Mouse (Mus musculus): ENCODE results near the gene Mettl7a1. TPM values are rescaled to one million over a fixed set of nuclear protein-coding genes. Genes with fewer than 3 reads are reported as not detected.
"Not testable (repeated sequence)": the region's sequence is repeated elsewhere in the genome, so short reads cannot be mapped to it uniquely, and the experiment has no call there.

The Mettl7a1 gene
- polyA plus RNA-seq (2015; fragmentation: Nextera tagmentation; extraction: Ambion mirVana): 14.6 and 19.2 TPM in 2 replicates

DNA sequence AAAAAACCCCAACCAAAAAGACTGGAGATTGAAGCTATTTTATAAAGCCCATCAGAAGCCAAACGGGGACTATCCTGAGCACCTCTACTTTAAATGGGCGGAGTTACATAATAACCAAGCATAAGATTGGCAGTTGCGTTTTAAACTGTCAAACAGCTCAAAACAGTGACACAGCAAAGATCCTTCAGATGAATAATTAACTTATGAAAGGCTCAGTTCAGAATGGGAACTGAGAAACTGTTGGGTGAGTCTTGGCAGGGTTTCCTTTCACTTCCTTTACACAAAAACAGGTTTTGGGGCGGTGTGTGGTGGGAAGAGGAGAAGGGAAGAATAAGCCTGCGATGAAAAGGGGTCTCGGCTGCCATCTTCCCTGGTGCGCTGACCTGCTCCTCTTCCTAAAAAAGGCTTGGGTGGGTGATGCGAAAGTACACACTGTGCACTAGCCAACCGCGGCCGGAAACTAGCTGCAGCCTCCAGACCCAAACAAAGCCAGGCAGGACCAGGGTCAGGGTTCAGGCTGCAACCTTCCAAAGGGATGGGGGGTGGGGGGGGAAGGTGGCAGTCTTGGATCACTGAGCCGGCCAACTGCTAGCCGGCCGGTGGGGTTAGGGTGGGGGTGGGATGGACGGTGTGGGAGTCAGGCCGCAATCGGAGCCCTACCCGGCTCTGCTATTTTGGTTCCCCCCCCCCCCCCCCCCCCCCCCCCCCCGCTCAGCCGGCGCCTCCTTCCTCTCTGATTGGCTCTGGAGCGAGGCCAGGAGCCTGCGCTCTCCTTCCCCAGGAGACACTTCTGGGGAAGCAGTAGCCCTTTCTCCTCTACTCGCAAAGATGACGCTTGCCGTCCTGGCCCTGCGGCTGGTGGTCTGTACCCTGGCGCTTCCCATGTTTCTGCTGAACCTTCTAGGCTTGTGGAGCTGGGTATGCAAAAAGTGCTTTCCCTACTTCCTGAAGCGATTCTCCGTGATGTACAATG lies at the start of gene Mettl7a1:
TSS of gene Mettl7a1 (plus strand) at position 122 of the 973 bp plus-strand sequence.
- peak; percentile 77 for ATAC-seq (ENCODE audit: low read depth)
- 1% methylated on average over 25 of the region's 30 CpGs for WGBS
- H3K4me1 ChIP-seq (replicated peaks; ENCODE audit: control insufficient read depth, insufficient read depth, low read length): no peaks in the 10 kb centered on the region; the same call in 1 of the 2 replicates
- H3K4me3 ChIP-seq (ENCODE audit: low read length): peak within 1 kb of the TSS; percentile 62
- peak within 1 kb of the TSS; percentile 84 for H3K4me2 ChIP-seq (ENCODE audit: low read depth, low read length)
- peak within 1 kb of the TSS; percentile 98 for H3K27ac ChIP-seq (ENCODE audit: low read length)
- no peaks in the 10 kb centered on the region for H3K36me3 ChIP-seq (ENCODE audit: control insufficient read depth, insufficient read depth, low read length)
- peak within 1 kb of the TSS; percentile 70 for H3K9ac ChIP-seq (ENCODE audit: low read length)
- no peaks in the 10 kb centered on the region for H3K27me3 ChIP-seq (ENCODE audit: control insufficient read depth, insufficient read depth, low read depth, low read length)
- no peaks in the 10 kb centered on the region for H3K9me3 ChIP-seq (ENCODE audit: control insufficient read depth, low read length)

- ATAC-seq (ENCODE audit: low read depth): no peak
- Histone ChIP-seq H3K27ac (ENCODE audit: low read length) (no peak overlapping the region), H3K9ac (ENCODE audit: low read length) (no peak overlapping the region), H3K4me3 (ENCODE audit: low read length) (no peak overlapping the region), H3K9me3 (ENCODE audit: control insufficient read depth, low read length) (no peaks in the 10 kb centered on the region), H3K4me2 (ENCODE audit: low read depth, low read length) (no peak overlapping the region), H3K4me1 (replicated peaks; ENCODE audit: control insufficient read depth, insufficient read depth, low read length) (no peaks in the 10 kb centered on the region), H3K36me3 (ENCODE audit: control insufficient read depth, insufficient read depth, low read length) (peaks cover 59% of the 10 kb centered on the region), H3K27me3 (ENCODE audit: control insufficient read depth, insufficient read depth, low read depth, low read length) (no peaks in the 10 kb centered on the region)
- WGBS: 86% methylated on average over 6 of the region's 6 CpGs
Measured at GRCm38 (mm10) chr15:100256386-100256785, 47.6 kb upstream of the Mettl7a1 start.

DNA sequence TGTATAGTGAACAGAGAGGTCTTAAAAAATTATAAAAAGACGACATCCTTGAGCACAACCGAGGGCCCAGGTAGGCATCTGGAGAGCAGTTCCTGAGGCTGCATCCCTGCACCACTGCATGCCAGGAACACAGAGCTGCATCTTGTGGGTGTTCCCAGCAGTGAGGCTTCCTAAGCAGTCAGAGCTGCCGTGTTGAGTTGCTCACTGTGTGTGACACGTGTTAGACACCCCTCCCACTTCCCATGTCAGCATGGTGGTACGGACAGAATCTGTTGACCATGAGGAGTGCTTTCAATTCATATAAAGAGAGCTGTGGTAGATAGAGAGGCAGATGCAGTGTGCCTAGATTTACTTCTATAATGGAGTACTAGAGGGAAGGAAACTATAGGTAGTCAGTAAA lies 46.6 kb upstream of the Mettl7a1 start:
- no peaks in the 10 kb centered on the region for H3K27me3 ChIP-seq (ENCODE audit: control insufficient read depth, insufficient read depth, low read depth, low read length)
- 80% methylated on average over 5 of the region's 5 CpGs for WGBS
- H3K4me3 ChIP-seq (ENCODE audit: low read length): no peak overlapping the region
- no peaks in the 10 kb centered on the region for H3K9me3 ChIP-seq (ENCODE audit: control insufficient read depth, low read length)
- H3K4me1 ChIP-seq (replicated peaks; ENCODE audit: control insufficient read depth, insufficient read depth, low read length): no peaks in the 10 kb centered on the region
- no peak overlapping the region for H3K4me2 ChIP-seq (ENCODE audit: low read depth, low read length)
- H3K9ac ChIP-seq (ENCODE audit: low read length): no peak overlapping the region
- peaks cover 55% of the 10 kb centered on the region for H3K36me3 ChIP-seq (ENCODE audit: control insufficient read depth, insufficient read depth, low read length)
- no peak overlapping the region for H3K27ac ChIP-seq (ENCODE audit: low read length)
- ATAC-seq (ENCODE audit: low read depth): no peak

DNA sequence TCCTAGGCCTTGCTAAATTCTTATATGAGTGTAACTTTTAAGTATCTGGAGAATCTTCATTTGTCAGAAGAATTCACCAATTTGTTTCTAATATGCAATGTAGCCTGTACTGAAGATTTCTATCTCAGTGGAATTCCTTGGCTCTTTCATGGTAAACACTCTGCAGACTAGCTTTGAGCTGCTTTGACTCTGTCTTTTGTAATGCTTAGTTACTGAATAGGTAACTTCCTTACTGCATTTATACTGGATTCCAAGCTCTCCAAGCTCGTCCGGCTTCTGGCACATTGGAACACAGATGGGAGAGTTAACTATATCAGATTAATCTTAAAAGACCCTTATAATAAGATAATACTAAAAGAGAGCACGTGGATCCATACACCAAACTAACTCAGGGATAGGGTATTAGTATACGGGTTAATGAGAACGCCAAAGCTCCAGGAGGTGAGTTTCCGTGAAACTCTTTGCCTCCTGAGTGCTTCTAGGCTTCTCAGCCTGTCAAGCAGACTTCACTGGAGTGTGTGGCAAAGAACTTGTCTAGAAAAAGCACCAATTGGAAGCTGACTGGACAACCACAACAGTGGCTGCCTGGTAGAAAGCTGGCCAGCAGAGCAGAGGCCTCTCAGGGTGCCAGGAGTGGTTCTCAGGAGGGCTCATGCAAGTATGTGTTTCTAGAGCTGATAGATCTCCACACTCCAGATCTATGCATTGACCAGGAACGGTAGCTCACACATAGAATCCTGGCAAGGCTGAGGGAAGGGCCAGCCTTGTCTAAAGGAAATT lies 45.1 kb upstream of the Mettl7a1 start:
- H3K4me1 ChIP-seq (replicated peaks; ENCODE audit: control insufficient read depth, insufficient read depth, low read length): no peaks in the 10 kb centered on the region
- no peaks in the 10 kb centered on the region for H3K27me3 ChIP-seq (ENCODE audit: control insufficient read depth, insufficient read depth, low read depth, low read length)
- ATAC-seq (ENCODE audit: low read depth): no peak
- no peak overlapping the region for H3K4me2 ChIP-seq (ENCODE audit: low read depth, low read length)
- 91% methylated on average over 7 of the region's 7 CpGs for WGBS
- no peak overlapping the region for H3K4me3 ChIP-seq (ENCODE audit: low read length)
- H3K36me3 ChIP-seq (ENCODE audit: control insufficient read depth, insufficient read depth, low read length): peaks cover 47% of the 10 kb centered on the region
- no peak overlapping the region for H3K27ac ChIP-seq (ENCODE audit: low read length)
- H3K9ac ChIP-seq (ENCODE audit: low read length): no peak overlapping the region
- H3K9me3 ChIP-seq (ENCODE audit: control insufficient read depth, low read length): no peaks in the 10 kb centered on the region

DNA sequence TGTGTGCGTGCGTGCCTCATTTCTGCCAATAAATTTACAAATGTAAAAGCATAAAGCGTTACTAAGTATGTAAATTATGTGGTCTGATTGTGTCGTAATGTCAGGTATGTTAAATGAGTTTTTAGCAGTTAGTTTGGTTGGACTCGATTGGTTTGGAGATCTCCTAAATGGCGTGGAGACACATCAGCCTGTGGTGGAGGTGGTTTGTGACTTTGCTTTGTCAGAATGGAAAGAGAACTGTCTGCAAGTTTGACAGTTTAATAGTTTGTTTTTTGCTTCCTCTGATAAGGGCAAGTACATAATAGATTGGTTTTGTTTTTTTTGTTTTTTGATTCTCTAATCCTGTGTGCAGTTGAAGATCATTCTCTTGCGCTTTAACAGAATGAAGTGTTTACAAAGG lies 43.6 kb upstream of the Mettl7a1 start:
- not testable (repeated sequence) for H3K27me3 ChIP-seq (ENCODE audit: control insufficient read depth, insufficient read depth, low read depth, low read length)

GRCm38 (mm10) chr15:100263246-100263905 lies 40.6 kb upstream of the Mettl7a1 start:
- H3K9me3 ChIP-seq (ENCODE audit: control insufficient read depth, low read length): no peaks in the 10 kb centered on the region
- H3K27ac ChIP-seq (ENCODE audit: low read length): no peak overlapping the region
- H3K4me3 ChIP-seq (ENCODE audit: low read length): no peak overlapping the region
- no peaks in the 10 kb centered on the region for H3K27me3 ChIP-seq (ENCODE audit: control insufficient read depth, insufficient read depth, low read depth, low read length)
- peaks cover 13% of the 10 kb centered on the region for H3K36me3 ChIP-seq (ENCODE audit: control insufficient read depth, insufficient read depth, low read length)
- no peaks in the 10 kb centered on the region for H3K4me1 ChIP-seq (replicated peaks; ENCODE audit: control insufficient read depth, insufficient read depth, low read length)
- H3K9ac ChIP-seq (ENCODE audit: low read length): no peak overlapping the region
- H3K4me2 ChIP-seq (ENCODE audit: low read depth, low read length): no peak overlapping the region
- ATAC-seq (ENCODE audit: low read depth): no peak
- WGBS: 28% methylated on average over 4 of the region's 4 CpGs

More for the DNA sequence above, 43.6 kb upstream of the Mettl7a1 start:
- peaks cover 32% of the 10 kb centered on the region for H3K36me3 ChIP-seq (ENCODE audit: control insufficient read depth, insufficient read depth, low read length)
- not testable (repeated sequence) for ATAC-seq (ENCODE audit: low read depth); H3K4me3 ChIP-seq (ENCODE audit: low read length); H3K4me2 ChIP-seq (ENCODE audit: low read depth, low read length); H3K4me1 ChIP-seq (replicated peaks; ENCODE audit: control insufficient read depth, insufficient read depth, low read length); H3K27ac ChIP-seq (ENCODE audit: low read length); H3K9ac ChIP-seq (ENCODE audit: low read length); H3K9me3 ChIP-seq (ENCODE audit: control insufficient read depth, low read length)
- 80% methylated on average over 7 of the region's 7 CpGs for WGBS

GRCm38 (mm10) chr15:100265586-100266325 lies 38.2 kb upstream of the Mettl7a1 start:
- 80% methylated on average over 4 of the region's 5 CpGs for WGBS
- no peak for ATAC-seq (ENCODE audit: low read depth)
- Histone ChIP-seq H3K4me3 (ENCODE audit: low read length) (no peak overlapping the region), H3K4me1 (replicated peaks; ENCODE audit: control insufficient read depth, insufficient read depth, low read length) (no peaks in the 10 kb centered on the region), H3K9ac (ENCODE audit: low read length) (no peak overlapping the region), H3K4me2 (ENCODE audit: low read depth, low read length) (no peak overlapping the region), H3K27me3 (ENCODE audit: control insufficient read depth, insufficient read depth, low read depth, low read length) (no peaks in the 10 kb centered on the region), H3K36me3 (ENCODE audit: control insufficient read depth, insufficient read depth, low read length) (peaks cover 9% of the 10 kb centered on the region; the same call in 1 of the 2 replicates), H3K9me3 (ENCODE audit: control insufficient read depth, low read length) (no peaks in the 10 kb centered on the region), H3K27ac (ENCODE audit: low read length) (no peak overlapping the region)

- no peak for ATAC-seq (ENCODE audit: low read depth)
- H3K4me1 ChIP-seq (replicated peaks; ENCODE audit: control insufficient read depth, insufficient read depth, low read length): no peaks in the 10 kb centered on the region
- H3K27me3 ChIP-seq (ENCODE audit: control insufficient read depth, insufficient read depth, low read depth, low read length): no peaks in the 10 kb centered on the region
- no peak overlapping the region for H3K4me3 ChIP-seq (ENCODE audit: low read length)
- H3K36me3 ChIP-seq (ENCODE audit: control insufficient read depth, insufficient read depth, low read length): no peaks in the 10 kb centered on the region
- no peak overlapping the region for H3K9ac ChIP-seq (ENCODE audit: low read length)
- H3K4me2 ChIP-seq (ENCODE audit: low read depth, low read length): no peak overlapping the region
- H3K27ac ChIP-seq (ENCODE audit: low read length): no peak overlapping the region
- 63% methylated on average over 2 of the region's 2 CpGs for WGBS
- H3K9me3 ChIP-seq (ENCODE audit: control insufficient read depth, low read length): no peaks in the 10 kb centered on the region
Measured at GRCm38 (mm10) chr15:100268916-100269315, 35.0 kb upstream of the Mettl7a1 start.

Data from lung, embryonic 16.5 days (tissue).